Mouse (Mus musculus) megakaryocyte-erythroid progenitor cell, adult 5-6 weeks (primary cell): ENCODE measurements at regions not wholly inside any gene's neighbourhood (a gene's known extent, or its start where the extent isn't known, plus 50 kb on each side); places are given as distances from the start of the nearest gene placed in this dataset.

ENCODE experiments used
- ATAC-seq: replicated peaks from 2 replicates; pipeline ENCODE4 v1.8.0; 2016; ENCODE audit warnings: mild to moderate bottlenecking, inconsistent platforms; ENCODE audit not compliant: severe bottlenecking, poor library complexity, low FRiP score, low TSS enrichment

DNA sequence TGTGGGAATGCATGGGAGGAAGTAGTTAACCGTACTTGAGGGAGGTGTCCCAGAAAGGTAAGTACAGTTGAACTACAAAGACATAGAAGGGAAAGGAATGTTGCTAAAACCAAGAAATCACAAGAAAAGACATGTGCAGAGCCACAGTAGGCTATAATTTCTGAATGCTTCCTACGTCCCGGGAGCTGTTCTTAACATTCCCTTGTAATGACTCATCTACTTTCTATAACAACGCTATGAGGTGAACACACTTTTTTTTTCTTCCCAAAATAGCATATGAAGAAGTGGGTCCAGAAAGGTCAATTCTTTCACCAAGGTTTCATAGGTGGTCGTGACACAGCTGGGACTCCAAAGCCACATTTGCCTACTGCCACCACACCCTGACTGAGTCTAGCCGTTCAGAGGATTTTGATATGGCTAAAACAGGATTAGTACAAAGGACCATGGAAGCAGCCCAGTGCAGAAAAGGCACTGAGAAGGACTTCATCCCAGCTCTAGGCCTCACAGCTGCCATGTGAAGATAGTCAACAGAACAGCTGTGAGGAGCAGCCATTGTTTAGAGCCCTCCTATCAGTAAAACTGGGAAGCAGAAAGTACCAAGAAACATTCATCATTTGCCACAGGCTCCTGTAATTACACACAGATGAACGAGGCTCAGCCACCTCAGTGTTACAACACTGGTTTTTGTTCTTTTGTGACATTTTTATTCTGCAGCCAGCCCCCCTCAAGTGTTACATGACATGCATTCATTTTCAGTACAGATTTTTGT lies 133.4 kb downstream of the Rnd3 start:
- no peak for ATAC-seq

DNA sequence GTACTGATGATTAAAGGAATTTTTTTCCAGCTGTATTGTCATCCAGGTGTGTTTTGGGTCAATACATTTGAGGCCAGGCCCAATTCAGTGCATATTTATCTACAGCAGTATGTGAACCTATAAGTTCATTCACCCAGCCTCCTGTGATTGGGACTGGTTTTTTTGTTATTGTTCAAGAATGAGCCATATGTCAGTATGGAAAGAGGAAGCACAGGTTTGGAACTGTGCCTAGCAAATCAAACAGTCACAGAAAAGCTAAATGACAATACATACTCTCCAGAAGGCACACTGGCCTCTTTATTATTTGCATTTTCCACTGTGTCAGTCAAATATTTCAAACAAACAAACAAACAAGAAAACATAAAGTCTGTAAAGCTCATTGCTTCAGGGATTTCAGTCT lies 134.7 kb downstream of the Rnd3 start:
- no peak for ATAC-seq

DNA sequence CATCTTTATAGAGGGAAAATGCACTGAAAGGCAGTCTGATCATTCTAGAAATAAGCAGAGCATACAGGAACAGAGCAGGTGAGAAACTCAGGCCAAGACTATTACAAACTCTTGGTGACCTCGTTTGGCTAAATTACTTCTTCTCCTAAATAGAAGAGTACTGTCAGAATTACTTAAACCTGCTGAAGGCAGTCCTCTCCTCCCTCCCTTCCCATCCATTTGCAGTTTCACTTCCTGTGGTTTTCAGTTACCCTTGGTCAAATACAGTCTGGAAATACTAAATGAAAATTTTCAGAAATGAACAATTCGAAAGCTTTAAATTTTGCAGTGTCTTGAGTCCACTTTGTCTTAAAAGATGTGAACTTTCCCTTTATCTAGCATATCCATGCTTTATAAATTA lies 135.8 kb downstream of the Rnd3 start:
- ATAC-seq = no peak

DNA sequence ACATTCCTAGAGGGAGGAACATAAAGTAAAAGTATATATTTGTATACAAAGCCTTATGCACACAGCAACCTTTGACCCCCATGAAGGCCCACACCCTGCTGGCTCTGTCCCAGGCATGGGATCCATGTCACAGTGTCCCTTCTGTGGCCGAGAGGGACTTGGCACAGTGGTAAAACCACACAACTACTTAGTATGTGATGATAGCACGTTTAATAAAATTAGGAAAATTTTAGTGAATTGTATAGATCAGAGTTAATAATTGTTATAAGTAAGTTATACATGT lies 140.7 kb downstream of the Rnd3 start:
- no peak for ATAC-seq

DNA sequence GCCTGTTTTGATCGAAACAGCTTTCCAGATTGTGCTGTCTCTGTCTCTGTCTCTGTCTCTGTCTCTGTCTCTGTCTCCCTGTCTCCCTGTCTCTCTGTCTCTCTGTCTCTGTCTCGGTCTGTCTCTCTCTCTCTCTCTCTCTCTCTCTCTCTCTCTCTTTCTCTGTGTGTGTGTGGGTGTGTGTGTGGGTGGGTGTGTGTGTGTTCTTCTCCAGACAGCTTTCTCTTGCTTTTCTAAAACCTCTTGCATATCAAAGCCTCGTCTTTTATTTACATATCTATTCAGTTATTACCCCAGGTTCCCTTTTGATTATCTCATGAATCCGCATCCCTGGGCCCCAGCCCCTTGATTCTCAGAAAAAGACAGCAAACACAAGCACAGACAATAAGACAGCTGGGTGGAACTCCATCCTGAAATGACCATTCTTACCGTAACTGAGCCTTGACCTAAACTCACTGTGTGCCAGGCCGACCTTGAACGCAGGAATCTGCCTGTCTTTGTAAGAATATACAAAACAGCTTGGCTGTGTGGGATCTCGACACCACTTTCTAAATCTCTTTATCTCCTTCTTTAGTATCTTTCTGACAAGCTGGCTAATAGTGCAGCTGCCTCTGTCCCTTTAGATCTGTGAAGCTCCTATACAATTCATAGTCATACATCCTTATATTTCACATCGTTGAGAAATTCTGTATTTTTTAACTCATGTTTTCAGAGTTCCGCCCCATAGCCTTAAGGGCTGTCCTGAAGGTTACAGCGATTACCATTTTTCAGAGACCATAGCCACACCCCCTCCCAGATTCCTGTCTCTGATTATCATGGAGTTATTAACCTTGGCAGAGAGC lies 141.3 kb downstream of the Rnd3 start:
- no peak for ATAC-seq

DNA sequence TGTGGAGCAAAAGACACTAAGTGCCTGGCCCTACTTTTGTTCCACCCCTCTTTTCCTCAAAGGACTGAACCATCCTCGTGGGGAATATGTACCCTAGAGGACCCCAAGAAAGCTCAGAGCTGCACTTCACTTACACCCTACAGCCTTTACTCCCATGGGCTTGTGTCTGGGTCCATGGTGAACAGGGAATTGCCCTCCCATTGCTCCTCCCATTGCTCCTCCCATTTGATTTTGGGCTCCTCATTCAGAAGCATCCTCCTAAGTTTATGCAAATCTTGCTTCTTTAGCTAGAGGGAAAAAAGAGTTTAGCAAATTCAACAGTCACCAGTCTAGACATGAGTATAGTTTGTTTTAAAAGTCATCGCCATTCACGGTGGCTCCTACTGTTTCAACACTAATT lies 142.1 kb downstream of the Rnd3 start:
- no peak for ATAC-seq

DNA sequence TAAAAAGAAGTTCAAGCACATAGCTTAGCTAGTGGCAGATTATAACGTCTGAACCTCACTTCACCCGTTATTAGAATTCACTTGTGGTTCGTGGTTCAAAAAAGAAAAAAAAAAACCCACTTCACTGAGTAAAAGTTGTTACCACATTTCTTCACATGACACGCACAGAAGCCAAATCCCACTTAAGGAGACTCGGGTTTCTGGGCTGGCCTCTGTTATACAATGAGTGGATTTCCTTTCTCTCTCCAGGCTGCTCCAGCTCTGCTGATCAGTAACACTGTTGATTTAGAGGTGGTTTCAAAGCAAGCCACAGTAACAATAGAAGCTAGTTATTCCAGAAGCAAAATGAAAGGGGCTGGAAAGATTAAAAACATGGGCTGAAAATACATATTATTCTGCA lies 147.4 kb downstream of the Rnd3 start:
- ATAC-seq = no peak

DNA sequence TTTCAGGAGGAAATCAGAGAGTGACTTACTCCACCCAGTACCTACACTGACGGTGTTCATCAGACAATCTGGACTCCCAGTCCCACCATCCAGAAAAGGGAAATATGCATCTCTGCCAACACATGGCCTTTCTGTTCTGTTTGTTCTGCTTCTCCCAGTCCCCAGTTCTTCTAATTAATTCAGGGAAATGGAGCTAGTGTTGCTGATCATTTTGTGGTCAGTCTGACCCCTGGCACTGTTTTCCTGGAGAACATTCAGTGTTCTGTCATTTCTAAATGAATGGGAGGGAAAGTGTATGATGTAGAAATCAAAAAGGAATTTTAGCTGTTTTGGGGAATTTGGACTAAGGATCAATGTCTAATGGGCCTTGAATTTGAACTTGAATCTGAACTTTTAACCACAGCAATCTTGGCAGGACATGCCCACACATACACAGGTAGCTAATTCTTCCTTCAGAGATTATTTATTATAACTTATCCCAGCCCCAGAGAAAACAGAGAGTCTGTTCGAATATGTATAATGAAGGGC lies 165.0 kb downstream of the Rnd3 start:
- ATAC-seq = no peak

DNA sequence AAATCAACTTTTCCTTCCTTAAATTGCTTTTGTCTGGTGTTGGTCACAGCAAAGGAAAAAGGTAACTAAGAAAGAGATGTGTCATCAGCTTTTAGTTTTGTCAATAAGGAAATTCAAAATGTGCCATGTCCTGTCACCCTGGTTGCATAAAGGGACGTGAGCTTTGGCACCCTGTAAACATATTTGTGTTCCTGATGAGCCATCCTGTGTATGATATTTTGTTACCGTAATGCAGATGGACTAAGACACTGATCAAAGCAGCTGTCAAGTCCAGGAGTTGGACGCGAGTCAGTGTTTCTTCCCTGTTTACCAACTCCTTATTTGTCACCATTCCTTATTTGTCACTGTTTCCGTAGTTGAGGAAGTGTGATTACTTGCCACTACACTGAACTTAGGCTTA lies 166.3 kb downstream of the Rnd3 start:
- no peak for ATAC-seq

DNA sequence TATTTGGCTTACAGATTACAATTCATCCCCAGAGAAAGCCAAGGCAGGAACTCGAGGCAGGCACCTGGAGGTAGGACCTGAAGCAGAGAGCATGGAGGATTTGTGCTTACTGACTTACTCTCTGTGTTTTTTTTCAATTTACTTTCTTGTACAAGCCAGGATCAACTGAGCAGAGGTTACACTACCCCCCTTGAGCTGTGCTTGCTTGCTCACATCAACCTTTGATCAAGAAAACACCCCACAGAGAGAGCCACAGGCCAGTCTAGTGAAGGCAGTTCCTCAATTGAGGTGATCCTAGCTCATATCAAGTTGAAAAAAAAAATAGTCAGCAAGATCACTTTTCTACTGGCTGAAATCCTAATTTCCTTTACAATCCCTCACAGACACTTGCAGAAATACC lies 170.6 kb downstream of the Rnd3 start:
- no peak for ATAC-seq

DNA sequence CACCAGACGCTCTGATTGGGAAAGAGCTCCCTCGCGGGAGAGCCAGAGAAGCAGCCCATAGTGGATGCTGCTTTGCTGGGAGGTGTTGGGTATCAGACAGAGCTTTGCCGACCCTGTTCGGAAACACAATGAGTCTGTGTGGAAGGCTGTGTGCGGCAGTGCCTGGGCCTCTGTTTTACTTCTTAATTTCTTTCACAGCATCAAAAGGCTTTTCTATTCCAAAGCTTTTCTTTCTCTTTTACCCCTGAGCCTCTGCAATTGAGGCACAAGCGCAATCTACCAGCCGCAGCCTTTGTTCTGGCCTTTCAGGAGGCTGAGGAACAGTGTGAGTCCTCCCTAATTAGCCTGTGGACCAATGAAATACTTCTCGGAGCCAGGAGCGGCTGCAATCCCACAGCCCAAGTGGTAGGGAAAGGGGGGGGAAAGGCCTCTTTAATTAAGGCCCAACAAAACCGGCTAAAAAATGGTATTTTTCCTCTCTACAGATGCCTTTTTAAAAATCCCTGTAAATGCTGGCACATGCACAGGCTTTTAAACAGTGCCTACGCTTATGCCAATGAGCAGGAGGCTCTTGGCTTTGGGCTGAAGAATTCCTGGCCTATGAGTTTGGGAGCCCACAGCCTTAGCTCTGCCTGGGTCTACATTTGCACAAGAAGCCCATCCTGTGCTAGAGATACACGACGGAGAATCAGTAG lies 177.6 kb downstream of the Rnd3 start:
- ATAC-seq = no peak

DNA sequence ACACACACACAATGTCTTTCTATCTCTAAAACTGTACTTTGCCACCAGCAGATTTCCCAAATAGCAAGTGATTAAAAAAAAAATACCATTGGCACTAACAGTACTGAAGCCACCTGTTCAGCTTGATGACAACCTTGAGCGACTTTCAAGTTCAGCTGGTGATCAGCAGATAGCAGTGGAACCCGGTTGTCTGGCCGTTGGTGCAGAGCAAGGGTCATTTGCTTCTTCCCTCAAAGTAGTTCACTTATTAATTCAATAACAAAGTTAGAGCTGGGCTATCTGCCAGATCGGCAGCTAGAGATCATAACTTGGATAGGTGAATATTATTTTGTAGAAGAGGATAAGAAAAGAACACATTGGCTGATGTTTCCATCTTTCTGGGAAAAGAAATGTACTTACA lies 180.5 kb downstream of the Rnd3 start:
- no peak for ATAC-seq

DNA sequence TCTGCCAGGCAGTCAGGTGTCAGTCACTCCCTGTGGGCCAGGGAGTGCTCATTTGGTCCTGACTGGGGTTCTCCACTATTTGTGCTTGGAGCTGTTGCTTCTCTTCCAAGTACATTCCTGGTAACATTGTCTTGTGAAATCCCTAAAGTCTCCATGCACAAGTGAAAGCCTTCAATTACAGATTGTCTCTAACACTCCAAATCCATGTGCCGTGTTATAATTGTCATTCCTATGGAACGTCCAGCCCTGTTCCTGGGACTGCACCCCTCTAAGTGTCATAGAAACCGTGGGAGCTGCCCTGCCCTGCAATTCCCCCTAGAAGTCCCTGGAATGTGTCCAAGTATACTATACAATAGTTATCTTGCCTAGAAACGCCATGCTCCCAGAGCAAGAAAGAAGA lies 181.1 kb downstream of the Rnd3 start:
- ATAC-seq = no peak

DNA sequence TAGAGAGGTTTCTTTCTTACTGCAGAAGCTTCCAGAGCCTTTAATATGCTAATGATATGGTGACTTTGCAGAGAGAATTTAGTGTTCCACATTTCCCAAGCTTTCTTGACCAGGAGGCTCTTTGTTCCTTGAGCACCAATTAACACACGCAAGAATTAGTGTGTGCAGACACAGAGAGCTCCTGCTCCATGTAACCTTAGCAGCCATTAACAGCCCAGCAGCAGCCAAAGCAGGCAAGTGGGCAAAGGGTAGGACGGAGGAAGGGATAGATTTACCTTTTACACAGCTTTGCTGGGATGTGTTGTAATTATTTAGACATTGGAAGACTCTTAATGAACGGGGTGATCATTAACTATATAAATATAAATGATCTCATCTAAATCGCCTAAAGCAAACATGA lies 181.8 kb downstream of the Rnd3 start:
- ATAC-seq = no peak

DNA sequence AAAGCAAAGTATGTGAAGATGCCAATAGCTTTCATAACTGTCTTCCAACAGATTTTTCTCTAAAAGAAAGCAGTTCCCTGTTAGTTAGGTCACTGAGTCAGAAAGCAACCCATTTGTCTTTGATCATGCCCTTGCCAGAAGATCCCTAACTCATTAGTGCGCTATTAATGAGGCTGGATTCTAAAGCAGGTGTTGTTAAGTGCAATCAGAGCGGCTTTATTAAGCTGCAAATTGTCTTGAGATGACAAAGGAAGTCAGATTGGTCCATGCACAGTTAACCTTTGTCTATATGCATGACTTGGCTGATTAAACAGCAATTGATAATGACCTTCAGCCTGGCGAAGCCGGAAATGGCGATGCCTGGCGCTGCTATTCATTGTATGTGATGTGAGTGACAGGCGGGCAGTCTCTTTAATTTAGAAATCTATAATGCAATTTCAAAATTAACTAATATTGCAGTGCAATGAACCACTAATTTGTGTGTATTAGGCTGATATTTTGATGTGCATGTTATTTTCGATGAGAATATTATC lies 183.4 kb downstream of the Rnd3 start:
- no peak for ATAC-seq

DNA sequence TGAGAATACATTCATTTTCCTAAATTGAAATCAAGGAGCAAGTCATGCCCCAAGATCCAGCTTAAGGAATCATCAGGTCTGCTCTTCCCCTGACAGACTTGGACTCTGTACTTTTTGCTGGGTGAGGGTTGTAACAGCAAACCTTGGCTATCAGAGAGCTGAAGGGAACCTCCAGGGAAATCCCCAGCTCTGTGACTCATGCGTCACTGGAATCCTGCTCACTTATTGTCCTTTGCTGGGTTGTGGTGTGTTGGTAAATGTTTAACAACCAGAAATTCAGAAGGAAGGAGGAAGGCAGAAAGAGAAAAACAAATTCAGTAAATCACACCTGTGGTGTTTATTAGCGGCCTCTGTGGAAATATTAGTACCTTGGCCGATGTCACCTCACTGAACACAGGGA lies 184.8 kb downstream of the Rnd3 start:
- no peak for ATAC-seq

DNA sequence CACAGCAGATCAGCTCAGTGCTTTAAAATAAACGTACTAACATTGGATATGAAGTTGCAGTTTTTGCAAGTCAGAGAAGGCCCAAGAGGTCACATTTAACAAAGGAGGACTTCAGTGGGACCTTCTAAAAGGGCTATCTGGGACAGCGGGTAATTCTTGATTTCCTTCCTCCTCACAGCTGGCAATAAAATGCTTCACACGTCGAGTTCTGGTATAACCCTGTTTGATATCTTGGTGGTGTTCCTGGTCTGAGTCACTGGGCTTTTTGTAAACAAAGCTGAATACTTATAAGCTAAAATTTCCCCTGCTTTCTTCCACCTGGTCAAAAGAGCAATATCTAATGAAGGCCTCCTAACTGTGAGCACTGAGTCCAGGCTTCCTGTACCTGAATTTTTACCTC lies 187.9 kb downstream of the Rnd3 start:
- ATAC-seq = no peak

DNA sequence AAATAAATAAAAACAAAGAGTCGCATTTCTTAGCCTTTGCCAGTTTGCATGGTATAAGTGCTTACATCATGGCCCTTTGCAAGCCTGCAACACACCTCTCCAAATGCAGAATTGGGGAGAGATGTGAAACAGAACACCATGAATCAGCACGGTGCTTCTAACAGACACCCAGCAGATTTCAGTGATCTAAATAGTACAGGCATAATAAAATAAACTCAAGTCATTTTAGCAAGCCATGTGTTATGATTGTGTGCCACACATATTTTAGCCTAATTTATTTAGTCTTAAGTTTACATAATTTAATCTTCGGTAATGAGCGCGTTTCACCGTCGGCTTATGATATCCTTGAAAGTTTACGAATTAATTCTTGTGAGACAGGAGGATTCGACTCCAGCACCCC lies 189.6 kb downstream of the Rnd3 start:
- no peak for ATAC-seq

DNA sequence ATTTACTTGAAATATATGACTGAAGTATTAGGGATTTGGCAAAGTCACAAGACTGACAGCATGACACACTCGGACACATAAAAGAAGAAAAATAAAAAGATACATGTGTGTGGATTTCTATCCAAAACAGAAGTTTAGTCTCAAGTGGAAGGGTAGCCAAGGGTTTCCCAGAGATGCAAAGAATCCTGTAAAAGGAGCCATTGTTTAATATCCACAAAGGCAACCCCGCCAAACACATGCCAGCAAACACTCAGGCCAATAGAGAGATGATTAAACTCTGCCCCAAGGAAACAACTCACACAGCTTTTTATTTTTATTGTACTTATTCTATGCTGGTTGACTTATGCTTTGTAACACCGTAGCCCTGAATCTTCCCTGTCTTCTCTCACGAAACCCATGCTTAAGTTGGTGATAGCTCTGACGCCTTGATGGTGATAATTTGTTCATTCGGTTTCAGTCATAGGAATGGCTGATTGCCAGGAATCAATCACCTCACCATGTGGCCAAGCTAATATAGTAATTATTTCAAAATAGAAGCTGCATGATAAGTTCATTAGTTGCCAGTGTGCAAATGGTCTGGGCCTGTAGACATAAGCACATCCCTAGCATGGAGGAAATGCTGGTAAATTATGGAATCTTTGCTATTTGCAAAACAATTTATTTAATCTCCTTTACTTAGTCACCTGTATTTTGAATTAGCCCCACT lies 194.4 kb downstream of the Rnd3 start:
- no peak for ATAC-seq

DNA sequence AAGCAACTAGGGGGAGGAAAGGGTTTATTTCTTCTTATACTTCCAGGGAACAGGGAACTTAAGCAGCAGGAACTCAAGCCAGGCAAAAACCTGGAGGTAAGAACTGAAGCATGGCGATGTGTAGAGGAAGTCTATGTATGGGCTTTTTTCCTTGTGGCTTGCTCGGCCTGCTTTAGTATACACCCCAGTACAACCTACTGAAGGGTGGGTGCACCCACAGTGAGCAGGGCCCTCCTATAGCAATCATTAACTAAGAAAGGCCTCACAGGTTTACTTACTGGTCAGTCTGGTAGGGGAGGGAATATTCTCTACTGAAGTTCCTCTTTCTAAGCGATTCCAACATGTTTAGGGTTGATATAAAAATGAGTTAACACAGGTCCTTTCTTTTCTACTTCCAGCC lies 197.9 kb downstream of the Rnd3 start:
- ATAC-seq = no peak
